Mouse (Mus musculus) CD8-positive naive resting alpha-beta T cell, adult 2 months (primary cell): ENCODE data around the gene Hsf2bp.

Source experiments
- DNase-seq, 2 experiments: peaks; one replicate each; pipeline ENCODE4 v3.0.0; 2022; ENCODE audit warnings: low read depth in 2 of 2, low spot score in 2 of 2

Gene Hsf2bp

DNA sequence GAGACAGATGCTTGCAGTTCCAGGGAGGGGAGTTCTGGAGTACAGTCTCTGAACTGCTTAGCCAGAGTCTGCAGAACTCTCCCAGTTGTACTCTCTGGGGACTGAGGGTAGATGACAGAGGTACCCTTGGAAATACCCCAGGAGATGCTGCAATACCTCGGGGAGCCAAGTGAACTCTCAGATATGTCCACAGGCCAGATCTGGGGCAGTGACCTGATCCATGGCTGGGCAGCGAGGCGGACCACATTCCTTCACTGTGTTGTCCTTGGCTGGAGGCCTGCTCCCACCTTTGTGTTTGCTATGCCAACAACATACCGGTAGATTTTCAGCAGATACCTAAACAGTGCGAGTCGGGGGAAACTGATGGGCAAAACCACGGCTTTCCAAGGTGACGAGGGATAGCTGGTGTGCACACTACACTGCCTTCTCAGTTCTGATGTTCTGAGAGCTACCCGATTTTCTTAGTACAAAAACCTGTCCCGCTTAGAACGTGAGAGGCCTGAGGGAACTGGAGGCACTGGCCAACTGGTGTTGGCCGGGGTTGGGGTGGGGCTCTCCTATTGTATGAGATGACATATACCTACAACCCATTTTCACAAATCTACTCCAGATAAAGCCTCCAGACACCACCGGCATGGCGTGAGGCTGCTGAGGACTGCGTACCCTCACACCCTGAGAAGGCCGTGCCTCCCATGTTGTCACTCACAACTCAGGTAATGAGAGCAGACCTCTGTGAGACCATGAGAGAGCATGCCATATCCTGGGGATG lies 96.7 kb downstream of the Hsf2bp start:
- no peak for DNase-seq

DNA sequence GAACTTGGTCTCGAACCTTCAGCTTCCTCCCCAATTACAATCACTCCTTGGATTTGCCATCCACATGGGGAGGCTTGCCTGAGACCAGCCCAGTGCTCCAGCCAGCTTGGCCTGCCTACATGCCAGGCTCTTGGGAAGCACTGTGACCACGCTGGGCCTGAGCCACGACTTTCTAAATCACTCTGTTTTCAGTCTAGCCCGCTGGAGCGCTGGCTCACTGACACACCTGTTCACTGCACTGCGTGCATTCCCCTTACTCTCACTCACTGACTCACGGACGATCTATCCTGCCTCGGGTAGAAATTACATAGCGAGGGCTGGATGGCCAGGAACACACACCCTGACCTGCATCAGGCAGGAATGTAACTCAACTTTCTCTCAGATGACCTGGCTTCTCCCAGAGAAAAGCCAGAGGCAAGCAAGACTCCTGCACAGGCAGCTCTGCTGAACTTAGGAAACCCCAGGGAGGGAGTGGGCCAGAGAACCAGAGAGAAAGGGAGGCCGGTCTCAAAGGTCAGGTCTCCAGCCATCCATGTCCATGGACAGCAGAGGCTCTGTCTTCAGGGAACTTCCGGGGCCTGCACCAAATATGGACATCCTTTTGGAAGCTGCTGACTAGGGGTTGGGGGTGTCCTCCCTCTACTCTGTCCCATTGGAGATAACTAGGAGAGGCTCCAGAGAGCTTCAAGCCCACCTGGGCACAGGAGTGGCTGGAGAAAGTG lies 97.4 kb downstream of the Hsf2bp start:
- DNase-seq, result no peak

DNA sequence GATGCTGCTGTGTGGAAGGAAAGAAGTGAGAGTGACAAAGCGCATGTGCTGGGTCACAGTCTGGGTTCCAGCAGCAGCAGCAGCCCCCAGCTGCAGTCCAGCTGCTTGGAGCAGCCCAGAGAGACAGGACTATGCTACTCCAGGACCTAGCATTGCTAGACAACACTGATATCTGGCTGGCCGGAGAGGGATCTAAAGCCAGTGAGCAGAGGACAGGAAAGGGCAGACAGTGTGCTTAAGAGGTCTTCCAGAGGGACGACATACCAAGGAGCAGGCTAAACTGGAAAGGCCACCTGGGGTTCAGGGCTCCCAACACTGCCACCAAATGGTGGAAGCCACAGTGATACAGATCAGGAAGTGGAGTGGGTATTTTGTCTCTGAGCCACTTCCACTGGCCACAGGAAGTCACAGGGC lies 99.0 kb downstream of the Hsf2bp start:
- DNase-seq, result no peak

- no peak for DNase-seq
Measured at GRCm38 (mm10) chr17:31935841-31936240, 100.3 kb downstream of the Hsf2bp start.

DNA sequence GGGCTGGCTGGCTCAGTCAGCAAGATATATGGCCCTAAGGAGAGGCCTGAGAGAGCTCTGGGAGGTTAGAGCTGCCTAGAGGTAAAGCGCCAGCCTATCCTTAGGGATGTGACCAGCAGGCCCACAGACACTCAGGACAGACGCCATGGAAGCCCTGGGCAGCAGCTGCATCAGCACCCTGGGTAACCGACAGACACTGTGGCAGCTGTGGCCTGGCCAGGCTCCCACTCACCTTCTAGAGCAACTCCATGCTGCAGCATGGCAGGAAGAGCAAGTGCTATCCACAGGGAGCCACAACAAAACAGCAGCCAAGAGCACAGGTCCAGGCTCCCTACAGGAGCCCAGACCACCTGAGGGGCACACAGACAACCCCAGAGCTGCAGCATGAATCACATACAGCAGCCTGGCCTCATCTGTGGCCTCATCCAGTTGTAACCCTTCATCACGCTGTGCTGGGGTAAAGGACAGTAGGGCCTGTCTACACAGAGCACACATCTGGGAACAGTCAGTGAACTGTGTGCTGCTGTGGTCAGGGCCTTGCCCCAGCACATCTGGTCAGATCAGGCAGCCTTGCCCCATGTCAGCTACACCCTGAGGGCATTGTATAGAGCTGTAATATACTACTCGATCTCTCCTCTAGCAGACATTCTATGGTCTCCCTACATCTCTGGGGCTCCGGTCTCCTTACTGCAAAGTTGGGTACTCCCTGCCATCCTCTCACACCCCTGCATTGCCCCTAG lies 100.9 kb downstream of the Hsf2bp start:
- DNase-seq, result no peak

GRCm38 (mm10) chr17:31933956-31934355 lies 102.2 kb downstream of the Hsf2bp start:
- DNase-seq, result no peak

DNA sequence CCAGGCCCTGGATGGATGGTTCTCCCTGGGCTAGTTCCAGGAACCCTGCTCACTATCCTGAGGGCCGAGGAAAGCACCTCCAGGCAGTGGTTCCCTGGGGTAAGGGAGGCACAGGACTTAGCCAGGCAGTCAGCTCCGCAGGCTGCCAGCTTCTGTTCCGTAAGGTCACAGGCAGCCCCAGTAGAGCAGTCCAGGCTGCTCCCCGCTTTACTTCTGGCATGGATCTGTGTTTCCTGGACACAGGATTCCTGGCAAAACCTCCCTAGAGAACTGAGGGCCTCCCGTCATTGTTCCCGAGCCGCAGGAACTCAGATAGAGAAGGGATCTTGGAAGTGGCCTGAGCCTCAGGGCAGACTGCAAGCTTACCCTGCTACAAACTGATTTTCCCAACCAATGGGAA lies 104.7 kb downstream of the Hsf2bp start:
- no peak for DNase-seq

DNA sequence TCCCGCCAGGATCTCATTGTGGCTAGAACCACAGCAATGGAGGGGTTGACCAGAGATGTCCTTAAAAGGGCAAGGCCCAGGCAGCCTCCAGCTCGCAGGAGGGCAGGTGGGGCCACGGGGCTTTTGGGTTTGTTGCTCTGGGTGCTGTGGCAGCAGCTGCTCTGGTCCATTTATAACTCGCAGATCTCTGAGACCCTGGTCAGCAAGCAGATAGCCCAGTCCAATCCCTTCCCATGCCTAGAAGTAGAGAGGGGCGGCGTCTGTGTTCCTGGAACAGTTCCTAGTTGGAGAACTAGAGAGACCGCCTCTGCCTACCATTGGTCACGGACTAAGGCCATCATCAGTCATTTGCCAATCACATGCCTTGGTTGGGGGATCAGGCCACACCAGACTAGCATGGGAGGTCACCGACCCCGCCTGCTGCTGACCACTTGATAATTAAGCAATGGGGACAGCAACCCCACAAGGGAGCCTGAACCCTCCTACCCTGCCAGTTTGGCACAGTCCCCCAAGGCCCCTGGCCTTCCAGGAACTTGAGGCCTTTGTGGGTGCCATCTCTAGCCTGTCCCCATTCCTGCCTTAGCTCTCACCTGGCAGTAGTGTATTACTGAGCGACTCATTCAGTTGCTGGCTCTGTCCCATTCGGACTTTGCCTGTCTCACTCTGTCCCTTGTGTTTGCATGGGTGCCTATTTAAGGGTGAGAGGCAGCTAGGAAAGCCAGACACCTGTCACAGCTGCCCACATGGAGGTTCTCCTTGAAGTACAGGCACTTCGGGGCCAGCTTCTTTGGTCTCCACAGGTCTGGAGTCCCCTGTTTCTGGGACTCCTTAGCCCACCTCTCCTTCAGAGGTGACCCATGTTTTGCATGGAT lies 106.1 kb downstream of the Hsf2bp start:
- DNase-seq, result no peak

GRCm38 (mm10) chr17:31929032-31929431 lies 107.1 kb downstream of the Hsf2bp start:
- DNase-seq, result no peak

GRCm38 (mm10) chr17:31927895-31928626 lies 108.1 kb downstream of the Hsf2bp start:
- DNase-seq, result no peak

GRCm38 (mm10) chr17:31924229-31924628 lies 111.9 kb downstream of the Hsf2bp start:
- no peak for DNase-seq

GRCm38 (mm10) chr17:31923310-31923970 lies 112.7 kb downstream of the Hsf2bp start:
- DNase-seq, result no peak

- no peak for DNase-seq
Measured at GRCm38 (mm10) chr17:31920589-31921190, 115.5 kb downstream of the Hsf2bp start.

- DNase-seq, result no peak
Measured at GRCm38 (mm10) chr17:31919599-31919998, 116.5 kb downstream of the Hsf2bp start.

GRCm38 (mm10) chr17:31918374-31918773 lies 117.8 kb downstream of the Hsf2bp start:
- DNase-seq, result no peak

- no peak for DNase-seq
Measured at GRCm38 (mm10) chr17:31916461-31916775, 119.7 kb downstream of the Hsf2bp start.

- no peak for DNase-seq
Measured at GRCm38 (mm10) chr17:31915756-31916460, 120.2 kb downstream of the Hsf2bp start.

DNA sequence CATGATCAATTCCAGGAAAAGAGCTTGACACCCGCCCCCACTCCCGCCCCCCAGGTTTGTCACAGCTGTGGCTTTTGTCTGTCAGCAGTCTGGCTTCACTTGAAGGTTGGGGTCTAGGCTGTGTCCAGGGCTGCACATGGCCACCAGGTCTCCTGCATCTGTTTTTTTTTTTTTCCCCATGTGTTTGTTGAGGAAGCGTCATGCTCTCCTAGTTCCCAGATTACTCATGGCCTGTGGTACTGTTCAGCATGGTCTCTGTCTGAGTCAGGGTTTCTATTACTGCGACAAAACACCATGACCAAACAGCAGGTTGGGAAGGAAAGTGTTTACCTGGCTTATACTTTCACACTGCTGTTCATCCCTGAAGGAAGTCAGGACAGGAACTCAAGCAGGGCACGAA lies 121.8 kb downstream of the Hsf2bp start:
- DNase-seq, result no peak
